Comparison of ENCODE assay signal across 19 mouse cellular contexts in the genomic region with DNA sequence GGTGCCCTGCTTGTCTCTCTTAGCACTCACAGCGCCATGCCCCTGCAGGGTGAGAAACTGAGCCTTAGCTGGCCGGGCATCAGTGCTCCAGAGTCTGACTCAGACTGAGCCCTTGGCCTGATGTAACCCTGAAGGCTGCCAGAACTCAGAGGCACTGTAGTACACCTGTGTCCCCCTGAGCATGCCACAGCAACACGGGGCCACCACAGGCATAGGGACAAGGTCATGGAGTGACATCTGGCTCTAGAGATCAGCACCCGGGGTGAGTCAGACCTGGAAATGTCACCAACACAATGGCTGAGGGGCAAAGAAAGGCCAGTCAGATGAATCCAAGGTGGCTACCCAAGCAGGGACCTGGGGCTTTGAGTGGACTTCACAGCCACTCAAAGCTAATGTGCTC.
"Had no signal": no experiment of that assay in that cellular context is flagged by ENCODE, and none has a peak within 500 bp of the region (broad histone marks: within the 10 kb centered on the region; RNA-seq: fewer than 3 reads in every experiment).

No protein-coding gene starts in this region.

- H3K4me3 ChIP-seq: kidney, embryonic 15.5 days; limb, embryonic 15.5 days; liver, embryonic 13.5 days; midbrain, embryonic 12.5 days; midbrain, embryonic 15.5 days; neural tube, embryonic 12.5 days; neural tube, embryonic 15.5 days had no signal

- H3K4me2 ChIP-seq: kidney, embryonic 15.5 days; limb, embryonic 15.5 days; liver, embryonic 13.5 days; midbrain, embryonic 12.5 days; midbrain, embryonic 15.5 days; neural tube, embryonic 12.5 days; neural tube, embryonic 15.5 days had no signal

- H3K9me3 ChIP-seq: kidney, embryonic 15.5 days; limb, embryonic 15.5 days; liver, embryonic 13.5 days; midbrain, embryonic 12.5 days; midbrain, embryonic 15.5 days; neural tube, embryonic 12.5 days; neural tube, embryonic 15.5 days had no signal

- H3K4me1 ChIP-seq: midbrain, embryonic 12.5 days; midbrain, embryonic 15.5 days; neural tube, embryonic 12.5 days; neural tube, embryonic 15.5 days had no signal

- H3K27me3 ChIP-seq: kidney, embryonic 15.5 days; limb, embryonic 15.5 days; liver, embryonic 13.5 days; midbrain, embryonic 15.5 days; neural tube, embryonic 12.5 days had no signal

- H3K27ac ChIP-seq: kidney, embryonic 15.5 days; limb, embryonic 15.5 days; liver, embryonic 13.5 days; macrophage; midbrain, embryonic 12.5 days; midbrain, embryonic 15.5 days; neural tube, embryonic 12.5 days; neural tube, embryonic 15.5 days; stomach, postnatal 0 days had no signal

- H3K36me3 ChIP-seq: kidney, embryonic 15.5 days; limb, embryonic 15.5 days; midbrain, embryonic 12.5 days; midbrain, embryonic 15.5 days; neural tube, embryonic 12.5 days had no signal

- DNase-seq: kidney, postnatal 10 days; kidney, postnatal 36 days; layer of hippocampus, postnatal 36 days; liver, embryonic 13.5 days; lung, adult 2 months; right cerebral cortex, adult 18-20 months; right cerebral cortex, postnatal 14 days; right cerebral cortex, postnatal 4 days; thymus, adult 2 months; thymus, postnatal 14 days; thymus, postnatal 4 days had no signal

- H3K9ac ChIP-seq: kidney, embryonic 15.5 days; limb, embryonic 15.5 days; liver, embryonic 13.5 days; midbrain, embryonic 12.5 days; midbrain, embryonic 15.5 days; neural tube, embryonic 12.5 days; neural tube, embryonic 15.5 days had no signal

- ATAC-seq: midbrain, embryonic 15.5 days had no signal
